In the genomic region with DNA sequence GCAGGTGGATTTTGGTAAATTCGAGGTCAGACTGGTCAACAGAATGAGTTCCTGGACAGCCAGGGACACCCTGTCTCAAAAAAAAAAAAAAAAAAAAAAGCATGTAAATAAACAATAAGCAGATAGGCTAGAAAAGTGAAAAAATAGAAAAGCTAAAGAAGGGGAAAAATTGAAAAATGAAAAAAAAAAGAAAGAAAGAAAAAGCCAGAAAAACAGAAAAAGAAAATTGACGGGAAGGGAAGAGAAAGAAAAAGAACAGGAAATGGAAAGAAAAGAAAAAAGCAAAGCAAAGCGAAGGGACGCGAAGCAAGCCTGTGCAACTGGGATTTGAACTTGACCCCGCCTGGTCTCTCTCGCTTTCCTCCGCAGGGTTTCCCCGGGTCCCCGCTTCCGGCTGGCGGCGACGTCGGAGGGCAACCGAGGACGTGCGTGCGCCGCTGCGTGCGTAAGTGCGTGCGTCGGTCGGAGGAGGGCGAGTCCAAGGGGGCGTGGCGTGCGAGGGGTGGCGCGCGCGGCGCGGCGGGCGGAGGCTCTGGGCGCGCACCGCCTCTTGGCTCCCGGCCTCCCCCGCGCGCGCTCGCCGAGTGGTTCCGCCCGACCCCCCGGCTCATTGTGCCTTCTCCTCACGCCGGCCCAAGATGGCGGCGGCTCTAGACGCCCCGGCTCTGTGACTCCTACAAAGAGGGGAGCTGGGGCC, we compare ENCODE assay signal across 8 mouse cellular contexts. TPM values are rescaled to one million over a fixed set of nuclear protein-coding genes. Genes with fewer than 3 reads are reported as not detected.
DNase-seq lines count a peak whose midpoint lies in the region; ATAC-seq lines count a peak whose summit lies in the region.

Dot1l (plus strand) TSS at position 613 of the 697 bp plus-strand sequence.

- WGBS in hindbrain, embryonic 12.5 days: 1% methylated on average over 33 of the region's 57 CpGs

- H3K4me1 ChIP-seq in hindbrain, embryonic 12.5 days: peaks cover 41% of the 10 kb centered on the region

- peak within 1 kb of the TSS; percentile 99 for H3K4me2 ChIP-seq in hindbrain, embryonic 12.5 days (replicated peaks)

- peak within 1 kb of the TSS; percentile 88 for H3K27ac ChIP-seq in hindbrain, embryonic 12.5 days

- H3K9me3 ChIP-seq in hindbrain, embryonic 12.5 days (replicated peaks): no peaks in the 10 kb centered on the region

- no peaks in the 10 kb centered on the region; the same call in 1 of the 2 replicates for H3K27me3 ChIP-seq in hindbrain, embryonic 12.5 days

- peak; percentile 93 for ATAC-seq in hindbrain, embryonic 12.5 days (ENCODE audit: low FRiP score)

- H3K9ac ChIP-seq in hindbrain, embryonic 12.5 days: peak within 1 kb of the TSS; percentile 99

- peak within 1 kb of the TSS; percentile 97 for H3K4me3 ChIP-seq in hindbrain, embryonic 12.5 days

- peak; percentile 99 for DNase-seq in Muller cell, postnatal 12 days (ENCODE audit: inconsistent ontology term)
- peak; percentile 98 for DNase-seq in cerebellum, adult 9-11 months
- peak; percentile 95 to 98 for DNase-seq in frontal cortex, postnatal 10 days (ENCODE audit: low spot score in 2 of 2)
- peak; percentile 96 to 98 for DNase-seq in layer of hippocampus, postnatal 14 days (ENCODE audit: low spot score in 2 of 2)
- peak; percentile 99 for DNase-seq in lung, postnatal 14 days
- DNase-seq in retina, adult 2 months (ENCODE audit: low read depth, low spot score): peak; percentile 93
- DNase-seq in thymus, postnatal 36 days: peak; percentile 99

- H3K36me3 ChIP-seq in hindbrain, embryonic 12.5 days: no peaks in the 10 kb centered on the region

RNA-seq across cellular contexts. Expression of gene Dot1l, which starts in this region (rescaled TPM):
- polyA plus RNA-seq in hindbrain, embryonic 12.5 days (2016; fragmentation: Nextera tagmentation; extraction: Ambion mirVana): 25.9 and 27.4 TPM in 2 replicates
- total RNA-seq in layer of hippocampus, postnatal 14 days (2021): 10 to 100 TPM; 60.6 to 62.2 TPM

Comparison
In these comparisons a context has a peak if more than half of its experiments do, and no peak if none do; other contexts are left out.
1. Peak in every context shown above with its lines: DNase-seq, ATAC-seq, H3K4me3 ChIP-seq and H3K27ac ChIP-seq.